Mouse (Mus musculus) kidney, postnatal 14 days (tissue): ENCODE measurements around the gene Shbg.
"Not testable (repeated sequence)": the region's sequence is repeated elsewhere in the genome, so short reads cannot be mapped to it uniquely, and the experiment has no call there.

ENCODE experiments used
- DNase-seq: peaks from one replicate; pipeline ENCODE4 v3.0.0; 2022; ENCODE audit warnings: mixed read lengths

Shbg gene

GRCm38 (mm10) chr11:69629802-69630201 is 12.1 kb upstream of the Shbg start:
- DNase-seq, result peak; percentile 29

GRCm38 (mm10) chr11:69628286-69628685 is 10.6 kb upstream of the Shbg start:
- peak; percentile 83 for DNase-seq

- DNase-seq, result not testable (repeated sequence)
Observed at GRCm38 (mm10) chr11:69624339-69624738, 6.6 kb upstream of the Shbg start.

- DNase-seq, result no peak
Observed at GRCm38 (mm10) chr11:69623006-69623405, 5.3 kb upstream of the Shbg start.

GRCm38 (mm10) chr11:69622406-69622805 is 4.7 kb upstream of the Shbg start:
- DNase-seq, result peak; percentile 30

- peak; percentile 77 for DNase-seq
Observed at GRCm38 (mm10) chr11:69621571-69622268, 4.0 kb upstream of the Shbg start, which contains the start of gene Sat2. Sat2 (plus strand) TSS chr11:69622024.

- DNase-seq, result no peak
Observed at GRCm38 (mm10) chr11:69620394-69621081, 2.8 kb upstream of the Shbg start.

- DNase-seq, result no peak
Observed at GRCm38 (mm10) chr11:69616781-69617180, 924 bp downstream of the Shbg start.

- not testable (repeated sequence) for DNase-seq
Observed at GRCm38 (mm10) chr11:69614257-69614588, 3.5 kb downstream of the Shbg start.

- peak; percentile 91 for DNase-seq
Observed at GRCm38 (mm10) chr11:69613553-69614256, 4.0 kb downstream of the Shbg start.

GRCm38 (mm10) chr11:69610899-69611298 is 6.8 kb downstream of the Shbg start:
- no peak for DNase-seq

- no peak for DNase-seq
Observed at GRCm38 (mm10) chr11:69609416-69609815, 8.3 kb downstream of the Shbg start.

- DNase-seq, result no peak
Observed at GRCm38 (mm10) chr11:69608525-69608924, 9.2 kb downstream of the Shbg start.

- DNase-seq, result no peak
Observed at GRCm38 (mm10) chr11:69606832-69607231, 10.9 kb downstream of the Shbg start.

GRCm38 (mm10) chr11:69606491-69606795 is 11.3 kb downstream of the Shbg start:
- no peak for DNase-seq

GRCm38 (mm10) chr11:69605726-69606490 is 11.8 kb downstream of the Shbg start, which contains the start of gene Atp1b2:
Atp1b2 (minus strand) TSS chr11:69605942.
- peak; percentile 83 for DNase-seq

GRCm38 (mm10) chr11:69604795-69605664 is 12.7 kb downstream of the Shbg start:
- peak; percentile 40 for DNase-seq

- DNase-seq, result no peak
Observed at GRCm38 (mm10) chr11:69604347-69604746, 13.4 kb downstream of the Shbg start.

- peak; percentile 44 for DNase-seq
Observed at GRCm38 (mm10) chr11:69603516-69603915, 14.2 kb downstream of the Shbg start.

GRCm38 (mm10) chr11:69601768-69602167 is 15.9 kb downstream of the Shbg start:
- no peak for DNase-seq

- peak; percentile 70 for DNase-seq
Observed at GRCm38 (mm10) chr11:69600098-69600497, 17.6 kb downstream of the Shbg start.

- no peak for DNase-seq
Observed at GRCm38 (mm10) chr11:69599436-69599835, 18.3 kb downstream of the Shbg start.
